Mouse (Mus musculus) heart, postnatal 36 days (tissue): ENCODE measurements at regions not wholly inside any gene's neighbourhood (a gene's known extent, or its start where the extent isn't known, plus 50 kb on each side); places are given as distances from the start of the nearest gene placed in this dataset.
A peak's percentile ranks its signal among the peaks of the same experiment; 100 is the strongest.

Experiments
- DNase-seq, 2 experiments: peaks; one replicate each; pipeline ENCODE4 v3.0.0; 2021 to 2022
- intact Hi-C: fragments of 180-260 bp; cut with DNase I; formaldehyde crosslinking; loops from one replicate; pipeline ENCODE4 v1.15.1; 2025

DNA sequence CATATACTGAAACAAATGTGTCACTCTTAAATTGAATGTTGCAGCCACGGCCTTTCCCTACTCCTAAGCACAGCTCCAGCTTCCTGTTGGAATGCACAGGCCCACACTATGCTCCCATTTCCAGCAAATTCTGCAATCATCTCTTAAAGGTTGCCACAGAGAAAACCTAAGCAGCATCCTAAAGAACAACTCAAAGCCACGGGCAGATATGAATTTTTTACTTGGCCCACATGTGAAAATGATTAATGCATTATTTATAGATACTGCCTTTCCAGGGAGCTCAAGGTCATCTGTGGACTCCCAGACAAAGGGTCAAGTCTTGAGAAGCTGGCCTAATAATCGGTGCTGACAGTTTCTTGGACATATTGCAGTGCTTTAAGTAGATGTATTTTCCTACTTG is 663.5 kb upstream of the Nrsn1 start:
- intact Hi-C loops: loop anchor here (5.0 to 10.0 kb wide), 2 partner anchors 471 to 989 kb away; no protein-coding TSS in a partner anchor
- DNase-seq: no peak

DNA sequence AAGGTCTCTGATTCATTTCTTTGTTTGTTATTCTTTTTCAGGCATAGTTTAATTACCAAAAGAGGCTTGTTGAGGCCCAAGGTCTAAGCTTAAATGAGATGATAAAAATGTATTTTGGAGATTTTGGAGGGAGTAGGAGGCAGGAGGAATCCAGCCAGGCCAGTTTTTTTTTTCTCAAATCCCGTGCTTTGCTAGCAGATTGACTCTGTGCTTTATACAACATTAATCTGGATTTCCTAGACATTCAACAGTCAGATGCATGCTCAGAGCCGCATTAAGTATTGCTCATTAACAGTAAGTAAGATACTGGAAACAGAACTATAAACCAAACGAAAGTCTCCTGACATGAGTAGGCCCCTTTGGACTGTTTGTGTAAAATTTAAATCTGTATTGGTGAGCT is 662.9 kb upstream of the Nrsn1 start:
- intact Hi-C loops: loop anchor here (5.0 to 10.0 kb wide), 2 partner anchors 472 to 989 kb away; no protein-coding TSS in a partner anchor
- DNase-seq: no peak

DNA sequence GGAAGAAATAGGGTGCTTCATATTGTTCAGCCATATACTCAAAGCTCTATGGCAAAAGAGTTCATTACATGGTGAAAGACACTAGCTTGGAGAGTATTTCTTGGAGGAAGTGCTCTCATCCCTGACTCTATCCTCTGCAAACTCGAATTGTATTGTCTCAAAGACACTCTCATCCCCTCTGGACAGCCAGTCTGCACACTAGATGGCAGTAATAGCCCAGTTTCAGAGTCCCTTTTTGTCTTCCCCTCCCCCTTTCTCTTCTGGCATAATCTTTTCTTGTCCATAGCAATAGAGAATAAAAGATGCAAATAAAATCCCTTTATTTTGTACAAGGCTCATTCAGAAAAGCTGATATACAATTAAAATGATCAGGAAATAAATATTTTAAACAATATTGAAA is 662.5 kb upstream of the Nrsn1 start:
- peak; percentile 39 to 41 for DNase-seq

DNA sequence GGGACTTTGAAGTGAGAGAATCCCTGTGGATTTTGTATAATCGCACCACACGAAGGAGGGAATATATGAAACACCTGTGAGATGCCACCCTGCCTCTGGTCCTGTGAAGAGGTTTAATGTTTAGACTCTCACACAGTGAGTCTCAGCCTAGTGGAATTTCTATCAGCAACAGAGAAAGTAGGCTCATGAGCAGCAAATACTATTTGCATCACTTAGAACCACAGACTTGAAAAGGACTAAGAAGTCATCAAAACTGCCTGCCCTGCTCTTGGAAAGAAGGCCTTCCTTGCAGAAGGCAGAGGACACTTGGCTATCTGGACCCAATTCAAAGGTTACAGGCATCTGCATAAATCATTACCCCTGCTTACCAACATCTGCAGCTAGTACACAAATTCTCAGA is 662.1 kb upstream of the Nrsn1 start:
- no peak for DNase-seq
- intact Hi-C loops: loop anchor here (5.0 to 10.0 kb wide), 2 partner anchors 472 to 990 kb away; no protein-coding TSS in a partner anchor

More for the DNA sequence above, 662.5 kb upstream of the Nrsn1 start:
- intact Hi-C loops: loop anchor here (5.0 to 10.0 kb wide), 2 partner anchors 472 to 989 kb away; no protein-coding TSS in a partner anchor

DNA sequence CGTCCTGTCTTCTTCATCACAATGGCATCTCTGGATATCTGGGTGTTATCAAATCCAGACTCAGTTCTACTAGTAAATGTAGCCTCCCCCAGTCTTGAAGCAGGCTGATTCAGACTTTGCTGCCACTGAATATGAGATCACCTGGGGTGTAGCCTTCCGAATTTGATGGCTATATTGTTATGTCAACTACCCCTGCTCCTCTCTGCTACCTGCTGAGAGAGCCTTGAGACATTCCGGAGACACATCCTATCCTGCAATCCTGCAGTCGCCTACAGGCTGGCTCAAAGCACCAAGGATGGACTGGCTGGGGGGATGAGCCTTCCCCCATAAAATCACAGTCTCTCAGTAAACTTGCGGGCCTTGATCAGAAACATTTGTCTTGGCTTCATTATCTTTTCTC is 655.4 kb upstream of the Nrsn1 start:
- intact Hi-C loops: no loop called here
- no peak for DNase-seq

DNA sequence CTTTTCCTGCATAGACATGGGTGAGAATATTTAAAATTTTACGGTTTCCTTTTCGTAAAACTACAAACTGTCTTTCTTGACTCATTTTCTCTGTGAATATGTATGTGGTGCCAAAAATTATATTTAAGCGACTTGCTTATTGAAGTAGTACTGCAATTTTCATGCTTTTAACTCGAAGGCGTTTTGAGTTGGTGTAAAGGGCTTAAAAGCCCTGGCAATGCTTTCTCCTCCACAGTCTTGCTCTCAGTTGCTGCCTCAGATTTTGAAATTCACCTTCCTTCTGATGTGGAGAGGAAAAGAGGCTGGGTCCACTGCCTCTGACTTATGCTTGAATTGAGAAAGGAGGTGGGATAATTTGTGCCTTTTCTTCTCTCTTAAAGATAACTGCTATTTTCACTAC is 629.6 kb upstream of the Nrsn1 start:
- intact Hi-C loops: no loop called here
- no peak for DNase-seq

DNA sequence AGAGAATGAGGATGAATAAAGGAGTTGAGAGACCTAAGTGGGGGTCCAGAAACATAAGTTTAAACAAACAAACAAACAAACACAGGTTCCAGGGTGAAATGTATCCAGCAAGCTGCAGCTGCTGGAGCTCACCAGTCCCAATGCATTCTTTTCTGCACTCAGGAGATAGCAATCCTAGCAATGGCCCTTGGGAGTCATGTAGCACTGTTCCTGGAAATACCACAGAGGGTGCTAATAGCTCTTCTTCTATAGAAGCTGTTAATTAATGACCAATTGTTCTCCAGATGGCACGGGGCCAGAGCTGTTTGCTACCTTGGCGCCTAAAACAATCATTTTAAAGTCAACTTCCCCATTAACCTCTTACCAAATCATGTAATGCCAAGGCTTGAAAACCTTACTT is 622.8 kb upstream of the Nrsn1 start:
- intact Hi-C loops: no loop called here
- no peak for DNase-seq

DNA sequence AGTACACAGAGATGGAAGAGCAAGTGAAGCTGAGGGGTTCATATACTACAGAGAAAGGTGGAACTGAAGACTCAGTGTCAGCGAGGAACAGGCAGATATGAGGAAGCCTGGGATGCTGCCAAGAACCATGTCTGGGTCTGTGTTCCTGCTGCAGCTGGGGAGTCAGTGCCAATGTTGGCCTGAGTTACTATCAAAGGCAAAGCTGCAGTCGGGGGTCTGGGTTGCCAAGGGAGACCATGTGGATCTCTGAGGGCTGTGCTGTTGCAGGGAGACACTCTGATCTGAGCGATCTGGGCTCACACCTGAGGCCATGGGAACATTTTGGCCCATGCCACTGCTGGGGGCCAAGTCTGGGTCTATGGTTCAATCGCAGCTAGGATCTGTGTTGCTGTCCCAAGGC is 612.5 kb upstream of the Nrsn1 start:
- intact Hi-C loops: no loop called here
- peak in 1 of 2 experiments; percentile 2 for DNase-seq

DNA sequence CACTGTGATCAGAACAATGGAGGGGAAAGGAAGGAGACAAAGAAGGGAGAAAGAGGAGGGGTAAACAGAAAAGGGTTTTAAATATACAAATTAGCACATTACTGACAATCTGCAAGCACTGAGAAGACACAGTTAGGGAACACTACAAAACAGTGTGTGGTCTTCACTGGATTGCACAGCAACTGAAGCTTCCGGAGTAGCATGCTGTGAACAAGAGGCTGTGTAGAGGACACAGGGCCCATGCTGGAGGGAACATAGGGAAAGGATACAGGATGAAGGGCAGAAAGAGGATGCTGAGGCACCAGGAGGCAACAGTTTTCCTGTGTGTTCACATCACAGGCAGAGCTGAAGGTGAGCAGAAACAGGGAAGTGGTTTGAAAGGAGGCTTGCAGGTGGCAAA is 598.6 kb upstream of the Nrsn1 start:
- intact Hi-C loops: no loop called here
- DNase-seq: no peak

DNA sequence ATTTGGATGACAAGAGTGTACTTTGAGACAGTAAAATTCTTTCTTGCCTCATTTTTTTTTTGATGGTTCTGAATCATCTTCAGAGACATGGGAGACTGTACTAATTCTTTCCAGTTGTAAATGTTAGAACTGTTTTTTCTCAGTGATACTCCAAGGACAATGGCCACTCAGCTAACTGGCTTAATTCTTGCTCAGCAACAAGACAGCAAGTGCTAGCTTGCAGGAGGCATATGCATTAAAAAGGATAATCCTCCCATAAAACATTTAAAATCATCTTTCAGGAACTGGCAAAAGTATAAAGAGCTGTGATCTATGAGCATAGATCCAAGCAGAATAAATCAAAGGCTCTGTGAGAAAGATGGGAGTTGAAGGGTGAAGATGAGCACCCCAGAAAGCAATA is 587.9 kb upstream of the Nrsn1 start:
- intact Hi-C loops: no loop called here
- no peak for DNase-seq

DNA sequence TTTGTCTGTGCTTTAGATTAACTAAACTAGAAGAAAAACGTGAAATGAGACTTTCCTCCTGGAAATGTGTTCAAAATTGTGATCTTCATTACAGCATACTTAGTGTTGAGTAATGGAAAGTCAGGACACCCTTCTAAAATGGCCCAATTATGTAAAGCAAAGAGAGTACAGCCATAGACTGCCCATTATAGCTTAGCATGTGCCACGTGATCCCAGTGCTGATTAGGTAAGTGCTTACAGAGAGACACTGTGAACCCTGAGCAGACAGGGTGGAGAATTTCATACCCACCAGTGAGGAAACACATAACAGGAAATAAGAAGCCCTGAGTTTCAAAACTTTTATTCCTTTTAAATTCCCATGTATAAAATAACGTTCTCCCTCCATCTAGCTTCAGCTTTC is 587.3 kb upstream of the Nrsn1 start:
- DNase-seq: no peak
- intact Hi-C loops: no loop called here

DNA sequence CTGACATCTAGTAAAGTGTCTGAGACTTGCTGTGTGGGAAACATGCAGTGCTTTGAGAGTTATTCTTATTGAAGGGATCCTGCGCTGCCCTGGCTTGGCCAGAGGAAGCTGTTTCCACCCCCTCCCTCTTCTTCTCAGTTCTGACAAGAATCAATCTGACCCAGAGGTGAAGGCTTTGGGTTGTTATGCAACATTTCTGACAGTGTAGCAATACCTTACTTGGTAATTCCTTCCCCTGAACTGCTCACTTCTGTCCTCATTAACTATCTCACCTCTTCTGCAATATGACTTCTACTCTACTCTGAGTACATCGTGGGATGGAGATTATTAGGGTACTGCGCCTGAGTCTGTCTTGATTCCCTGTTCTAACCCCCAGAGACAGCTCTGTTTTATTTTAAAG is 586.8 kb upstream of the Nrsn1 start:
- no peak for DNase-seq
- intact Hi-C loops: no loop called here

DNA sequence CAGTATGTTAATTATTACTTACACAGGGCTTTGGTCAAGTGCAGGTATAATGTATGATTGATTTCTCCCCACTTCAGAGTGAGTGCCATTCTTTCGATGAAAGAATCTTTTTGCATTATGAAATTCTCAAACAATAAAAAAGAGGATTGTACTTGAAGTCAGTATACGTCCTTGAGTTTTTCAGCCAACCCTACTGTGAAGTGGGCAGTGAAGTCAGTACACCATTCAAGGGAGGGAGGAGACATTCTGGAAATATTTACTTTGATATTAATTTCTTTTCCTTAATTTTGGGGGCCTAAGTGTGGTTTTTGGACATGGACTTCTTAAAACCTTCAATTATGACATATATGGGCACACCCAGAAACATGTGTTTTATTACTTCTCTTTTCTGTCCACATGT is 586.2 kb upstream of the Nrsn1 start:
- intact Hi-C loops: no loop called here
- DNase-seq: no peak

DNA sequence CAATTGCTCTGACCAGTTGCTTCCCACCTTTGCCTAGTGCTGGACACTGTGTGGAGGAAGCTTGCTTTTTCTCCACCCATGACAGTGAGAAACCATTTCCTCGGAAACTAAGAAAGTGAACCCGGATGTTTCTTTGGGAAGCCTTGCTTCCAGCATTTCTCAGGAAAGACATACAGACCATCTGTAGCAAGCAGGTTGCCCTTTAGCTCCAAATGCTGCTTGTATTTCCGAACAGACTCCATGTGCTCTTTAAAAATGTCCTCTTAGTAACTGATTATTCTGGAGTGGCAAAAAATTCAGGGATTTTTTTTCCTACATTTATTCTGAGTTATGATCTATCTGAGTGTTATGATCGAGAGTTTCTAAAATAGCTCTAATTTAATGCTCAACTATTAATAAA is 577.9 kb upstream of the Nrsn1 start:
- DNase-seq: no peak
- intact Hi-C loops: no loop called here

DNA sequence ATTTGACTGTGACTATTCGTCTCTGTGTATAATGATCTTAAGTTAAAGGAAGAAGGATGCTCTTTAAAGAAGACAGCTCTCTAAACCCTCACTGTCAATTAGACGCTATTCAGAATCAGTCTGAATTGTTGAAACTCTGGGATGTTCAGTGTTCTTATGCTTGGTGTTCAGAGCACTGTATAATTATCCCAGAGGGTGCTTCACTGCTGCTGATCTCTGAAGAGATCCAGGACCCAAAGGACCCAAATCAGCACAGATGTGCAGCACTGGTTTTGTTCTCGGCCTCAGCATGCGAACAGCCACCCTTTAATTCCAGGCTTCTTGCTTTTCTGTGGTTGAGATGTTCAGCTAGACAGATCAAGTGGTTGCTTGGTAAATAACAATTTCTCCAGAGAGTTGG is 567.9 kb upstream of the Nrsn1 start:
- intact Hi-C loops: no loop called here
- DNase-seq: no peak

DNA sequence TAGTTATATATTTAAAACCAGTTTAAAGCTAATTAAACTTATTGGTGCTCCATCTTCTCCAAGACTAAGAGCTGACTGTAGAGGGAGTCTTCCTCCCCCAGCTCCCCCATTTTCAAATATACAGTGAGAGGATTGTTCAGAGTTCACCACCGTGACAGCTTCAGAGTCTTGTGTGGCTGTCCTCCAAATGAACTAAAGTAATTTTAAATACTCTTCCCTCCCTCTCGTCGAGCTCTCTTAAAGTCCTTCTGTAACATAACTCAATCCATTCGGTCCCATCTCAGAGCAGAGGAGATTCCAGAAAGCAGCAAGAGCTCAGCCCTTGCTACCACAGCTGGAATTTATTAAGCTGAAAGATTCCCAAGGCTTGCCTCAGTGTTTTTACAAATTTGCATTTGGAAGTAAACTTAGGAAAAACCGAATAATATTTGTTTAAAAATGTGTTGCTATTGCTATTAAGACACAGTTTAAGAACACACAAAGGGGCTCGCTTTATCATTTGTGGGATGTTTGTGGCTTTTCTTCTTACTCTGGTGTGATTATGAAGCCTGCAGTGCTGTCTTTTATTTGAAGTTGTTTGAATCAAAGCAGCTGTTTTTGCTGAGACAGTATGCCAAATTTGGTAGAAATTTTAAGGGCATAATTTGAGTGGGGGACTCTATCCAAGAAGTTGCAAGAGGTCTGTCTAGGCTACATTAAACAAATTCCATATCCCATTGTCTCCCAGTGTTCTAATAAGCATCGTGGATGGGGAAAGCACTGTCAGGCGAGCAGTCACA is 559.0 kb upstream of the Nrsn1 start:
- DNase-seq: no peak

DNA sequence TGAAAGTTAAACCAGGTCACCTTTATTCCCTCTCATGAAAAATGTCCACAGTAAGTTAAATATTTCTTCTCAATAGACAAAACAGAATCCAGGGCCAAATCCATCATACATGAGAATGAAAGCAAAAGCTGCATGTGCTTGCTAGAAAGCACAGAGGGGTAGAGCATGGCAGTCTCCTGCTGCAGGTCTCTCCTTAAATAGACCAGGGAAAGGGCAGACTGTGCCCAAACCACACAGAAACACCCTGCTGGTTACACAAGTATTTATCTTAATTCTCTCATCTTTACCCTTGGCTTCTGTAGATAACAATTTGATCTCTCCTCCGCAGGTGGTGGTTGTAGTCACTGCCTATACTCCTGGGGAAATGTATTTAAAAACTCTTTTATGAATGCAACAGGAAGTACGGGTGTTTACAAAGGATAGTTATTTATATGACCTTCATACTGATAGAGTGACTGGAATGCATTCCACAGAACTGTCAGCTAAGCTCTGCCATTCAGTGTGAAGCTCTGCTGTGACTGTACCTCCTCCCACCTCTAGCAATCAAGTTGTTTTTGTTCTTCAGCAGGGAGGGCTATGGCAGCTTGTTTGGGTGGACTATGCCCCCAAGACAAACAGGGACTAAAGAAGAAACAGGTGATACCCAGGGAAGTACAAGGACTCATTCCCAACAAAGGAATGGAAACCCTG is 538.4 kb upstream of the Nrsn1 start:
- intact Hi-C loops: no loop called here
- no peak for DNase-seq

More for the DNA sequence above, 559.0 kb upstream of the Nrsn1 start:
- intact Hi-C loops: no loop called here

DNA sequence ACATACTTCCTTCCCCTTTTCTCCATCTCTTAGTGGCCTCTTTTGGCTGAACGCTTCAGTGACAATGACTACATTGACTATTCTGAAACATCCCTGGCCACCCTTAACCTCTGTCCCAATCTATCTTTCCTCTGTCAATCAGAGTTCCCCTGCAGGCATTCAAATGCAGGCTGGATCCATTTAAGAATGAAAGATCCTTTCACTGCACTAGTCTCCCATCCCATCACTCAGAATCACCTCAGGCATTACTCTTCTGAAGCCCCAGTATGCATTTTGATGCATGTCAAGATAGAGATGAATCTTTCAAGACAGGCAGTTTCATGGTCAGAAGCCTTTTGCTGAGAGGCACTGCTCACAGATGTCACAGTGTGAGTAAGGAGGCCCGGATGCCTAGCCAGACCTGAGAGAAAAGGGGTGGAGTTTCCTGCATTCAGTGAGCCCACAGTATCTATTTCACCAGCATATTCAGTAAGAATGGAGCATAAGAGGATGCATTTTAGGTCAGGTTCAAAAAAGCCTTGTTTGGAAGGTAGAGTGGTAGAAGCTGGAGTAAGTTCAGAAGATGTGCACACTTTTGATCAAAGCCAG is 523.0 kb upstream of the Nrsn1 start:
- intact Hi-C loops: no loop called here
- no peak for DNase-seq

DNA sequence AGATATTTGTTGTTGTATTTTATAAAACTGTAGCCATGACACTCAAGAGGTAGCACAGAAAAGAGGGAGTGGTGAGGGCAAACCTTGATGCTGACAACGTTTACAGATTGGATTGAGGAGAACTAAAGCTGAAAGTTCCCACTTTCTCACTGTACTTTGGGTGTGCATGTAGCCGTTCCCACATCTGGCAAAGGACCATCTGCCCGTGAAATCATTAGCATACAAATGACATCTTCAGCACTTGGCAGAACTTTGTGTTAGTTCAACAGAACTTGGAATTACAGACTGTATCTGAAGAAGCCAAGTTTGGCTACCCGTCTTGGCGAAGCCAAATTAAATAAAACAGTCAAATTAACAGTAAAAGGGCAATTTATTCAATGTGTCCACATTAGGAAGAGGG is 510.9 kb upstream of the Nrsn1 start:
- intact Hi-C loops: no loop called here
- DNase-seq: peak; percentile 18 to 19

DNA sequence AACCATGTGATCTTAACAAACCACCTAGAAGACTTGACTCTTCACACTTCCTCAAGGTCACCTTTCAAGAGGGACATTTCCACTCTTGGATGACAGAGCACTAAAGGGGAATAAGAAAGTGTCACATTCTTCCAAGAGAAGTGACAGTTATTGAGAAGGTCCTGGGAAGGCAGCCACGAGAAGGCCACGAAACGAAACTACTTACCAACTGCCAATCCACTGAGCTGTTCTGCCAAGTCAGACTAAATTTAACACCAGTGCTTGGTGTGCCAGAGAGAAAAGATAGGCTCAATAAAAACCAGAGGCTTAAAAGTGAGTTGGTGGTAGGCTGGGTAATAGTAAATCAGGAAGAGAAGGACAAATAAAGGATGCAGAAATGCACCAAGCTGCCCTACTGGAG is 507.4 kb upstream of the Nrsn1 start:
- peak; percentile 22 to 37 for DNase-seq
- intact Hi-C loops: no loop called here

DNA sequence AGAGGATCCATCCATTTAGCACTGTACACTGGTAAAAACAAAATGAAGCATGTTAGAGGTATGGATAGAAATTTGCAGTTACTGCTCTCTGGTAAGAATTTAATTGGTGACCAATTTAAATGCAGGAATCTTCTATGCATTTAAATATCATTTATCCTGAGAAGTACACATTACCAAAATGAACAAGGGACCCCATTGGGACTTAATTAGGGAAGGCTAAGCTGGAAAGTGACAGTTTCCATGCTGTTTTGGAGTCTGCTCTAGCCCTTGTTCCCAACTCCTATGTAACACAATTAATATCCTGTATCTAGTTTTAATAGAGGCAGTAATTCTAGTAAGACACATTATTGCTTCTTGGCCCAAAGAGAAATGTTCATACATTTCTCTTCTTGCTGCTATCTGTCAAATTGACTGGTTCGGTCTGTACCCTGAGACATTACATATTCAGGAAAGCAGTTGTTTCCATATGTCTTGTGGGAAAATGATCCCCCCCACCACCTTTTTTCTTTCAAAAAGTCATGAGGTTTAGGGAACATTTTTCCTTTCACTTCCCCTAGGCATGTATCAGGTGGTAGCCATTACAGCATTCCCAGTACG is 504.4 kb upstream of the Nrsn1 start:
- no peak for DNase-seq
- intact Hi-C loops: no loop called here
